Mouse (Mus musculus): Measurements from ENCODE around the gene 4930550C14Rik. TPM values are rescaled to one million over a fixed set of nuclear protein-coding genes. Genes with fewer than 3 reads are reported as not detected.

4930550C14Rik gene
- 1.5 and 2.7 TPM in 2 replicates for polyA plus RNA-seq (2014; fragmentation: Nextera tagmentation; extraction: Ambion mirVana)

DNA sequence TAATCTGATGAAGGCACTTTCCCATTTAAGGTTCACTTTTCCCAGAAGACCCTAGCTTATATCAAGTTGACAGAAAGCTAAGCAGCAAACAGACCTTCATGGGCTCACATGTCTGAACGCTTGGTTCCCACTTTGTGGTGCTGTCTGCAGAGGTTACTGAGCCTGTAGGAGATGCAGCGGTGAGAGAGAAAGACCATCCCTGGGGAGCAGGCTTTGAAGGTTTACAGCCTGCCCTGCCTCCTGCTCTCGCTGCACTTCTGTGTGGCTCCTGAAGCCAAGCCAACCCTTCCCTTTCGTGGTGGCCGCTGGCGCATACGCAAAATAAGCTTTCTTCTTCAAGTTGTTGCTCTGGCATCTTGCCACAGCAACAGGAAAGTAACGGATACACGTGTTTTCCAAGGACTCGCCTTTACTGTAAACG, at the start of gene 4930550C14Rik:
4930550C14Rik (plus strand) TSS at position 35 of the 421 bp plus-strand sequence.
- Histone ChIP-seq H3K4me3 (ENCODE audit: low read length) (peak within 1 kb of the TSS; percentile 17; the same call in 1 of the 2 replicates), H3K9me3 (ENCODE audit: control insufficient read depth, low read length) (no peaks in the 10 kb centered on the region), H3K9ac (ENCODE audit: low read depth, low read length) (peak within 1 kb of the TSS; percentile 44; the same call in 1 of the 2 replicates), H3K36me3 (ENCODE audit: control insufficient read depth, insufficient read depth, low read length) (no peaks in the 10 kb centered on the region), H3K4me2 (replicated peaks; ENCODE audit: low read depth, low read length) (peak within 1 kb of the TSS; percentile 40), H3K4me1 (ENCODE audit: control insufficient read depth, insufficient read depth, low read length) (peaks cover 13% of the 10 kb centered on the region), H3K27ac (ENCODE audit: low read depth, low read length) (peak within 1 kb of the TSS; percentile 77), H3K27me3 (ENCODE audit: control insufficient read depth, insufficient read depth, low read length) (no peaks in the 10 kb centered on the region)
- WGBS, result 4% methylated on average over 11 of the region's 11 CpGs
- ATAC-seq (ENCODE audit: low FRiP score, low TSS enrichment), result 0 out of 2 replicates have a peak, but pooled peaks have one; percentile 24

DNA sequence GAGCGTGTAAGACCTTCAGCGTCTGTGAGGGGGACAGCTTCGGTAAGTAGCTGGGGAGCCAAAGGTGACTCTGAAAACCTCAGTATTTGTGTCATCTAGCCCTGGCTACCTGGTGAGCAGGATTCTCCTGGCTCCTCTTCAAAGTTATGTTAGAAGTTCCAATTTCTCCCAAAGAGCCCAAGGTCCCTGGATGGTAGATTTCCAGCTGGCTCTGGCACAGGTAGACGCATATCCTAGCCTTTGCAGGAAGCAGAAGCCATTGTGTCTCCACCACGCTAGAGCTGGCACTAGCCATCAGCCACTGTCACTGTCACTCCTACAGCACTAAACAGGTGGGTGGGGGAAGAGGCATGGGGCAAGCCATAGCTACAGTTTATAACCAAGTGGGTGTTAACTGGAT, 49.0 kb upstream of the 4930550C14Rik start:
- Histone ChIP-seq H3K4me1 (ENCODE audit: control insufficient read depth, insufficient read depth, low read length) (0 out of 2 replicates have a peak, but pooled peaks cover 3% of the 10 kb centered on the region), H3K4me2 (replicated peaks; ENCODE audit: low read depth, low read length) (no peak overlapping the region), H3K36me3 (ENCODE audit: control insufficient read depth, insufficient read depth, low read length) (no peaks in the 10 kb centered on the region), H3K4me3 (ENCODE audit: low read length) (no peak overlapping the region), H3K27me3 (ENCODE audit: control insufficient read depth, insufficient read depth, low read length) (no peaks in the 10 kb centered on the region), H3K9ac (ENCODE audit: low read depth, low read length) (no peak overlapping the region; the same call in 1 of the 2 replicates), H3K27ac (ENCODE audit: low read depth, low read length) (no peak overlapping the region), H3K9me3 (ENCODE audit: control insufficient read depth, low read length) (peaks cover 3% of the 10 kb centered on the region; the same call in 1 of the 2 replicates)
- ATAC-seq (ENCODE audit: low FRiP score, low TSS enrichment), result no peak
- WGBS, result 90% methylated on average over 5 of the region's 5 CpGs

DNA sequence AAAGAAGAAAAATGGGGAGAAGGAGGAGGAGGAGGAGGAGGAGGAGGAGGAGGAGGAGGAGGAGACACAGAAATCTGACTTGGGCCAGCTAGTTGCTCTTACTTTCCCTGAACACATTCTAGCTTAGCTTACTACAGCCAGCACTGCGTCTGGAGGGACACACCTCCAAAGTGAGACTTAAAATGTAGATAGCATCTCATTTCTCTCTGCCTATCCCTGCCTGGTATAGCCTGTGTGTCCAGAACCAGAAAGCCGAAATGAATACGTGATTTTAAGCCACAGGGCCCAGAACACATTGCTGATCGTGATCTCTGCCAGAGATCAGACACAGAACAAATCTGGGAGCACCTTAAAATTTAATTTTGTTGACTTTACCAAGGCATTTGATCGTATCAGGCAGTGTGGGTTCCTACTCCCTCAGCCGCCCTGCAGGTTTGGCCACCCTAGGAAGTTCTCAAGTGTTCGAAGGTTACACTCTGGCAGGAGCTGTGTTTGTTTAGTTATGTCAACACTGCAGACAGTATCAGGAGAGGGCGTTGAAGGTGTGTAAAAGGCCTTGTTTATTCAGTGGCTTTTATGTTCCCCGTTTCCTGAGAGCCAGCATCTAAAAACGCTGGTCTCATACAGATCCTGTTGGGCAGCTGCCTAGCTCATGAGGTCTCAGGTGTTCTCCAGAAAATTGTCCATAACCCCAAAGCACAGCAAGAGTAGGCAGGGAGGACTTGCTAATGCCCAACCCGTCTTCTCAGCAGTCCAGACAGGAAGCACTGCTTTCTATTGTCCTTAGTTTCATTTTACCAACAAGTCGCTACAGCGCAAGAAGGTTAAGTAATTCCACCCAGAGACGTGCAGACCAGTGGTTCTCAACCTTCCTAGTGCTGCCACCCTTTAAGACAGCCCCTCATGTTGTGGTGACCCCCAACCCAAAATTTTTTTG, 45.6 kb upstream of the 4930550C14Rik start:
- Histone ChIP-seq H3K4me2 (replicated peaks; ENCODE audit: low read depth, low read length) (no peak overlapping the region), H3K9me3 (ENCODE audit: control insufficient read depth, low read length) (no peaks in the 10 kb centered on the region), H3K9ac (ENCODE audit: low read depth, low read length) (no peak overlapping the region), H3K36me3 (ENCODE audit: control insufficient read depth, insufficient read depth, low read length) (no peaks in the 10 kb centered on the region), H3K27me3 (ENCODE audit: control insufficient read depth, insufficient read depth, low read length) (no peaks in the 10 kb centered on the region), H3K4me3 (ENCODE audit: low read length) (no peak overlapping the region), H3K27ac (ENCODE audit: low read depth, low read length) (no peak overlapping the region), H3K4me1 (ENCODE audit: control insufficient read depth, insufficient read depth, low read length) (0 out of 2 replicates have a peak, but pooled peaks cover 3% of the 10 kb centered on the region)
- no peak for ATAC-seq (ENCODE audit: low FRiP score, low TSS enrichment)
- WGBS, result 28% methylated on average over 14 of the region's 14 CpGs

DNA sequence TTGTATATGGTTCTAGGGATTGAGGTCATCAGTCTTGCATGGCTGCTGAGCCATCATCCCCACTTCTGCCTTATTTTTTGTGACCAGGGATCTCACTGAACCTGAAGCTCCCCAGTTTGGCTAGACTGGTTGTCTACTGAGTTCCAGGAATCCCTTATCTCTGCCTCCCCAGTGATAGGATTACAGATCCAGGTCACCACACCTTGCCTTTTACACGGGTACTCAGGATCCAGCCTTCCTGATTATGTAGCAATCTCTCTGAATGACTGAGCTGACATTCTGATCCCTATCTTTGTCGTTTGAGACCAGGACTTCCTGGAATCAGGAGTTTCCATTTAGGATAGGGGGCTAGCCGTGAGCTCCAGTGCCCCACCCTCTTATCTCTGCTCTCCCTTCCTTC, 30.8 kb upstream of the 4930550C14Rik start:
- WGBS, result 49% methylated on average over 3 of the region's 3 CpGs
- H3K4me3 ChIP-seq (ENCODE audit: low read length), result no peak overlapping the region
- no peaks in the 10 kb centered on the region for H3K9me3 ChIP-seq (ENCODE audit: control insufficient read depth, low read length)
- no peaks in the 10 kb centered on the region for H3K27me3 ChIP-seq (ENCODE audit: control insufficient read depth, insufficient read depth, low read length)
- no peaks in the 10 kb centered on the region for H3K4me1 ChIP-seq (ENCODE audit: control insufficient read depth, insufficient read depth, low read length)
- H3K27ac ChIP-seq (ENCODE audit: low read depth, low read length), result no peak overlapping the region
- H3K9ac ChIP-seq (ENCODE audit: low read depth, low read length), result no peak overlapping the region
- no peak overlapping the region for H3K4me2 ChIP-seq (replicated peaks; ENCODE audit: low read depth, low read length)
- no peak for ATAC-seq (ENCODE audit: low FRiP score, low TSS enrichment)
- H3K36me3 ChIP-seq (ENCODE audit: control insufficient read depth, insufficient read depth, low read length), result no peaks in the 10 kb centered on the region

DNA sequence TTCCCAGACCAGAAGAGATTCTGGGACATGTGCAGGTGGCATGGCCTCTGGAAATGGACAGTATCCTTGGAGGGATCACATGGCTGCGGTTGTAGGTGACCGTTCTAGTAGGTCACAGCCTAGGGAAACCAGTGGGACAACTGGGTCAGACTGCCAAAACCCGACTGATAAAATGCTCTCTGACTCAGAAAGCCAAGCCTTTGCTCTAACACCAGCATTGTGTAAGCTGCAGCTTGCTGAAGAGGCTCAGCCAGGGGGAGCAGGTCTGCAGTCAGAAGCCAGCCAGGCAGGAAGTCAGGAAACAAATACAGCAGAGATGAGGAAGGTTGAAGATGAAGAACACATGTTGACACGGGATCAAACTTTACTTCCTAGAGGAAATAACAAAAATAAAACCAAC, 26.2 kb upstream of the 4930550C14Rik start:
- H3K4me1 ChIP-seq (ENCODE audit: control insufficient read depth, insufficient read depth, low read length), result no peaks in the 10 kb centered on the region
- H3K27ac ChIP-seq (ENCODE audit: low read depth, low read length), result no peak overlapping the region
- 81% methylated on average over 4 of the region's 4 CpGs for WGBS
- H3K4me3 ChIP-seq (ENCODE audit: low read length), result no peak overlapping the region
- no peaks in the 10 kb centered on the region; the same call in 1 of the 2 replicates for H3K27me3 ChIP-seq (ENCODE audit: control insufficient read depth, insufficient read depth, low read length)
- no peak for ATAC-seq (ENCODE audit: low FRiP score, low TSS enrichment)
- H3K9ac ChIP-seq (ENCODE audit: low read depth, low read length), result no peak overlapping the region
- H3K36me3 ChIP-seq (ENCODE audit: control insufficient read depth, insufficient read depth, low read length), result no peaks in the 10 kb centered on the region
- no peaks in the 10 kb centered on the region for H3K9me3 ChIP-seq (ENCODE audit: control insufficient read depth, low read length)
- no peak overlapping the region for H3K4me2 ChIP-seq (replicated peaks; ENCODE audit: low read depth, low read length)

DNA sequence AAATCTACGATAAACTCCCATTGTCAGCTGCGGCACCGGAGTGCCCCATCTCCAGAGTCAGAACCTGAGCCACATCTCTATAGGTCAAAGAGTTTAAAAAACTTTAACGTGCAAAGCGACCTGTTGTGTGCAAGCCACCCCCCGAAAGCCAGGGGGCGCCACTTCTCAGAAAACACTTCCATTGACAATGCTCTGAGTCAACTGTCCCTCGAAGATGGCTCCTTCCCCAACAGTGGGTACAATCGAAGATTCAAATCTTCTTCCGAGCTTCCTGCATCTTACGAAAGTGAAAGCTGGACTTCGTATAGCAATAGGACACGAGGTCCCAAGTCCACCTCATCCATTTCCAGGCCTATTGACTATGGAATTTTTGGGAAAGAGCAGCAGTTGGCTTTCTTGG, 25.3 kb upstream of the 4930550C14Rik start:
- H3K4me3 ChIP-seq (ENCODE audit: low read length), result no peak overlapping the region
- H3K4me2 ChIP-seq (replicated peaks; ENCODE audit: low read depth, low read length), result no peak overlapping the region
- no peaks in the 10 kb centered on the region for H3K9me3 ChIP-seq (ENCODE audit: control insufficient read depth, low read length)
- H3K9ac ChIP-seq (ENCODE audit: low read depth, low read length), result no peak overlapping the region
- H3K27me3 ChIP-seq (ENCODE audit: control insufficient read depth, insufficient read depth, low read length), result no peaks in the 10 kb centered on the region; the same call in 1 of the 2 replicates
- H3K27ac ChIP-seq (ENCODE audit: low read depth, low read length), result no peak overlapping the region
- H3K4me1 ChIP-seq (ENCODE audit: control insufficient read depth, insufficient read depth, low read length), result no peaks in the 10 kb centered on the region
- WGBS, result 88% methylated on average over 13 of the region's 13 CpGs
- ATAC-seq (ENCODE audit: low FRiP score, low TSS enrichment), result no peak
- no peaks in the 10 kb centered on the region for H3K36me3 ChIP-seq (ENCODE audit: control insufficient read depth, insufficient read depth, low read length)

DNA sequence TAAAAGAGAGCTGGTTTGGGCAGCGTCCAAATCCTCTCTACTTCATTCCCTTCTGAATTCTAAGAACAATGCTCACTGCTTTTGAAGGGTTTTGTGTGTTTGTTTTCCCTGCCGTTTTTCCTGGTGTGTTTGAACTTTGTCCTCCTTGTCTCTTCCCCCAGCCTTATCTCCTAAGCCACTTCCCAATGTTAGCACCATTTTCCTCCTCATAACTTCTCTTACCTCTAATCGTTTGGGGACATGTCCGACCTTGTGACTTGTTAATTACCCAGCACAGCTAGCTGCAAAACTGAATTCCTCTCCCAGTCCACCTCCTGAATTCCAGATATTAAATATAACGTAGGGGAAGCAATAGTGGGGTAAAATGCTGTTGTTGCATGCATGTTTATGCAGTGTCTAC, 24.5 kb upstream of the 4930550C14Rik start:
- WGBS, result 62% methylated on average over 5 of the region's 5 CpGs
- no peak for ATAC-seq (ENCODE audit: low FRiP score, low TSS enrichment)

DNA sequence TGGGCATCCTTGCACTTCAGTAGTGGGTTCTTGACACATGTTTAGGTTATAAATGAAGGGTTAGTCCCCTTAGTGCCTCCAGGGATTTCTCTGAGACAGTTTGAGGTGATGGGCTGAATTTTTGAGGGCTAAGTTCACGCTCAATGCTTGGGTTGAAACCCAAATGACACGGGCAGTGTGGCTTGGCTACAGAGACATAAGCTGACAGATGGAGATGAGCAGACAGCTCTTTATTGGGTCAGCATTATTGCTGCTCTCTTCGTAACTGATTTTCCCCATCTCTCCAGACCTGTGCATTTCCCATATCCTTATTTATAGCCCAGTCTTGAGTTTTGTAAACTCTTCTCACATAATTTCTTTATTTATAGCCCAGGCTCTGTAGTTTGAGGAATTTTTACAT, 24.0 kb upstream of the 4930550C14Rik start:
- H3K4me3 ChIP-seq (ENCODE audit: low read length), result no peak overlapping the region
- H3K27me3 ChIP-seq (ENCODE audit: control insufficient read depth, insufficient read depth, low read length), result no peaks in the 10 kb centered on the region; the same call in 1 of the 2 replicates
- no peaks in the 10 kb centered on the region for H3K36me3 ChIP-seq (ENCODE audit: control insufficient read depth, insufficient read depth, low read length)
- H3K27ac ChIP-seq (ENCODE audit: low read depth, low read length), result no peak overlapping the region
- WGBS, result 85% methylated on average over 3 of the region's 3 CpGs
- no peak overlapping the region for H3K9ac ChIP-seq (ENCODE audit: low read depth, low read length)
- no peaks in the 10 kb centered on the region for H3K9me3 ChIP-seq (ENCODE audit: control insufficient read depth, low read length)
- no peak for ATAC-seq (ENCODE audit: low FRiP score, low TSS enrichment)
- no peaks in the 10 kb centered on the region for H3K4me1 ChIP-seq (ENCODE audit: control insufficient read depth, insufficient read depth, low read length)
- H3K4me2 ChIP-seq (replicated peaks; ENCODE audit: low read depth, low read length), result no peak overlapping the region

More for the DNA sequence above, 24.5 kb upstream of the 4930550C14Rik start:
- no peak overlapping the region for H3K4me3 ChIP-seq (ENCODE audit: low read length)
- no peak overlapping the region for H3K4me2 ChIP-seq (replicated peaks; ENCODE audit: low read depth, low read length)
- no peak overlapping the region for H3K9ac ChIP-seq (ENCODE audit: low read depth, low read length)
- no peaks in the 10 kb centered on the region for H3K36me3 ChIP-seq (ENCODE audit: control insufficient read depth, insufficient read depth, low read length)
- no peaks in the 10 kb centered on the region; the same call in 1 of the 2 replicates for H3K27me3 ChIP-seq (ENCODE audit: control insufficient read depth, insufficient read depth, low read length)
- no peaks in the 10 kb centered on the region for H3K4me1 ChIP-seq (ENCODE audit: control insufficient read depth, insufficient read depth, low read length)
- H3K9me3 ChIP-seq (ENCODE audit: control insufficient read depth, low read length), result no peaks in the 10 kb centered on the region
- no peak overlapping the region for H3K27ac ChIP-seq (ENCODE audit: low read depth, low read length)

DNA sequence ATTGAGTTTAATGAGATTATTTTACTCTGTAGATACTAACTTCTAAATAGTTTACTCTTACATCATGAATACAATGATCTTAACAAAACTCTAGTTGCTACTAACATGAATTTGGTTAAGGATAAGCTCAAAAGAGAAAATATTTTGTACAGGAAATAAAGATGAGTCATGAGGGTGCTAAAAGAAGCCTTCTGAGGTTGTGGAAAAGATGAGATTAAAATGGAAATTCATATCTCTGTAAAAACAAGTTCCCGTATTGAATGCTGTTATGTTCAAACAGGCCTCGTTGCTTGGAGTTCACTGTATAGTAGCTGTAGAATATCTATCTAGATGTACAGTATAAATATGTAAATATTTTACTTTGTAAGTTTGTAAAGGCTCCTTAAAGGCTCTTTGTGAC, 21.5 kb upstream of the 4930550C14Rik start:
- no peak overlapping the region for H3K27ac ChIP-seq (ENCODE audit: low read depth, low read length)
- H3K4me2 ChIP-seq (replicated peaks; ENCODE audit: low read depth, low read length), result no peak overlapping the region
- peaks cover 3% of the 10 kb centered on the region for H3K4me1 ChIP-seq (ENCODE audit: control insufficient read depth, insufficient read depth, low read length)
- H3K9me3 ChIP-seq (ENCODE audit: control insufficient read depth, low read length), result no peaks in the 10 kb centered on the region
- no peaks in the 10 kb centered on the region for H3K36me3 ChIP-seq (ENCODE audit: control insufficient read depth, insufficient read depth, low read length)
- ATAC-seq (ENCODE audit: low FRiP score, low TSS enrichment), result no peak
- no peak overlapping the region for H3K4me3 ChIP-seq (ENCODE audit: low read length)
- no peak overlapping the region for H3K9ac ChIP-seq (ENCODE audit: low read depth, low read length)
- no peaks in the 10 kb centered on the region; the same call in 1 of the 2 replicates for H3K27me3 ChIP-seq (ENCODE audit: control insufficient read depth, insufficient read depth, low read length)
- WGBS, result 85% methylated on average over 2 of the region's 2 CpGs
